Mouse (Mus musculus): ENCODE results near the gene Dag1. TPM values are rescaled to one million over a fixed set of nuclear protein-coding genes. Genes with fewer than 3 reads are reported as not detected.
A peak's percentile ranks its signal among the peaks of the same experiment; 100 is the strongest.

The Dag1 gene
- total RNA-seq, 2 experiments from 2014 or later: 119 to 120 TPM

- no peak for DNase-seq (ENCODE audit: low spot score in 2 of 2)
These were observed 74.3 kb downstream of the Dag1 start for GRCm38 (mm10) chr9:108189488-108189786.

GRCm38 (mm10) chr9:108189023-108189422, 74.7 kb downstream of the Dag1 start:
- no peak for DNase-seq (ENCODE audit: low spot score in 2 of 2)

GRCm38 (mm10) chr9:108188511-108188910, 75.2 kb downstream of the Dag1 start:
- no peak for DNase-seq (ENCODE audit: low spot score in 2 of 2)

- no peak for DNase-seq (ENCODE audit: low spot score in 2 of 2)
These were observed 76.1 kb downstream of the Dag1 start for GRCm38 (mm10) chr9:108187616-108188015.

- DNase-seq (ENCODE audit: low spot score in 2 of 2): no peak
These were observed 78.0 kb downstream of the Dag1 start for GRCm38 (mm10) chr9:108185786-108186185.

GRCm38 (mm10) chr9:108183531-108183994, 80.2 kb downstream of the Dag1 start:
- no peak for DNase-seq (ENCODE audit: low spot score in 2 of 2)

GRCm38 (mm10) chr9:108182806-108183506, 80.8 kb downstream of the Dag1 start:
- DNase-seq (ENCODE audit: low spot score in 2 of 2): no peak

GRCm38 (mm10) chr9:108178391-108178790, 85.4 kb downstream of the Dag1 start:
- no peak for DNase-seq (ENCODE audit: low spot score in 2 of 2)

- no peak for DNase-seq (ENCODE audit: low spot score in 2 of 2)
These were observed 88.5 kb downstream of the Dag1 start for GRCm38 (mm10) chr9:108175116-108175838.

GRCm38 (mm10) chr9:108172777-108173350, 90.9 kb downstream of the Dag1 start:
- no peak for DNase-seq (ENCODE audit: low spot score in 2 of 2)

- no peak for DNase-seq (ENCODE audit: low spot score in 2 of 2)
These were observed 94.0 kb downstream of the Dag1 start for GRCm38 (mm10) chr9:108169751-108170150.

- DNase-seq (ENCODE audit: low spot score in 2 of 2): no peak
These were observed 98.6 kb downstream of the Dag1 start for GRCm38 (mm10) chr9:108165143-108165542.

GRCm38 (mm10) chr9:108163646-108164284, 100.0 kb downstream of the Dag1 start:
- no peak for DNase-seq (ENCODE audit: low spot score in 2 of 2)

GRCm38 (mm10) chr9:108157891-108158290, 105.9 kb downstream of the Dag1 start:
- DNase-seq (ENCODE audit: low spot score in 2 of 2): no peak

- peak; percentile 41 to 73 for DNase-seq (ENCODE audit: low spot score in 2 of 2)
These were observed 106.3 kb downstream of the Dag1 start for GRCm38 (mm10) chr9:108157451-108157850.

- DNase-seq (ENCODE audit: low spot score in 2 of 2): no peak
These were observed 107.0 kb downstream of the Dag1 start for GRCm38 (mm10) chr9:108156786-108157185.

- DNase-seq (ENCODE audit: low spot score in 2 of 2): no peak
These were observed 108.9 kb downstream of the Dag1 start for GRCm38 (mm10) chr9:108154814-108155213.

Other genes starting within 250 kb of the Dag1 start
- 10 to 100 TPM; 14.7 to 17.5 TPM for gene Gmppb, start 214.7 kb downstream of the Dag1 start, total RNA-seq (2021)
- 1 to 10 TPM; 2.2 to 2.8 TPM for gene Amigo3, start 210.8 kb downstream of the Dag1 start, total RNA-seq (2021)
- not detected for gene Mst1, start 183.5 kb downstream of the Dag1 start, total RNA-seq (2021)
- 10 to 100 TPM; 84.9 to 86.8 TPM for gene Rnf123, start 180.6 kb downstream of the Dag1 start, total RNA-seq (2021)
- 10 to 100 TPM; 39.4 to 42.8 TPM for gene Apeh, start 169.4 kb downstream of the Dag1 start, total RNA-seq (2021)
- gene Bsn, start 73.6 kb downstream of the Dag1 start, total RNA-seq (2021): 100 to 1,000 TPM; 203 to 219 TPM
- 10 to 100 TPM; 85.7 to 86.1 TPM for gene Nicn1, start 26.5 kb upstream of the Dag1 start, total RNA-seq (2021)
- gene Amt, start 32.9 kb upstream of the Dag1 start, total RNA-seq (2021): 10 to 100 TPM; 27.1 to 27.9 TPM
- gene Rhoa, start 42.2 kb upstream of the Dag1 start, total RNA-seq (2021): 100 to 1,000 TPM; 189 to 198 TPM
- 10 to 100 TPM; 45.3 to 46.8 TPM for gene Tcta, start 42.2 kb upstream of the Dag1 start, total RNA-seq (2021)
- gene Gpx1, start 74.9 kb upstream of the Dag1 start, total RNA-seq (2021): 10 to 100 TPM; 67.3 to 68.7 TPM
- 100 to 1,000 TPM; 111 to 121 TPM for gene Usp4, start 83.9 kb upstream of the Dag1 start, total RNA-seq (2021)
- gene 1700102P08Rik, start 128.8 kb upstream of the Dag1 start, total RNA-seq (2021): 1 to 10 TPM in 1 of 2 experiments, under 1 TPM in 1; 0.86 to 1.2 TPM
- under 1 TPM in 1 of 2 experiments, not detected in 1; 0.14 TPM for gene Ccdc36, start 164.5 kb upstream of the Dag1 start, total RNA-seq (2021)
- gene BC048562, start 172.5 kb upstream of the Dag1 start, total RNA-seq (2021): not detected
- gene Ccdc71, start 196.6 kb upstream of the Dag1 start, total RNA-seq (2021): 10 to 100 TPM; 37.0 to 37.8 TPM
- gene Klhdc8b, start 197.6 kb upstream of the Dag1 start, total RNA-seq (2021): 10 to 100 TPM; 17.5 to 18.4 TPM
- 10 to 100 TPM; 34.8 to 39.8 TPM for gene Lamb2, start 215.8 kb upstream of the Dag1 start, total RNA-seq (2021)
- 100 to 1,000 TPM; 123 to 128 TPM for gene Usp19, start 226.6 kb upstream of the Dag1 start, total RNA-seq (2021)
- gene Qars, start 243.7 kb upstream of the Dag1 start, total RNA-seq (2021): 10 to 100 TPM; 77.4 to 91.5 TPM

Data from layer of hippocampus, postnatal 14 days (tissue).